Mouse (Mus musculus): ENCODE results near the gene Ptprg. TPM values are rescaled to one million over a fixed set of nuclear protein-coding genes. Genes with fewer than 3 reads are reported as not detected.

Ptprg gene
- polyA plus RNA-seq, 1 experiment from 2014 or later: 48.0 TPM

- H3K4me1 ChIP-seq (replicated peaks; ENCODE audit: control insufficient read depth, insufficient read depth, low read length): peaks cover 9% of the 10 kb centered on the region; the same call in 1 of the 2 replicates
- ATAC-seq (replicated peaks; ENCODE audit: low FRiP score) (no peak), DNase-seq (ENCODE audit: low spot score) (no peak)
- H3K4me3 ChIP-seq (ENCODE audit: low read depth, low read length): no peak overlapping the region
- H3K27me3 ChIP-seq (ENCODE audit: control insufficient read depth, insufficient read depth, low read length): no peaks in the 10 kb centered on the region
- no peaks in the 10 kb centered on the region for H3K36me3 ChIP-seq (ENCODE audit: control insufficient read depth, insufficient read depth, low read length)
- no peak overlapping the region for H3K9ac ChIP-seq (ENCODE audit: low read length)
- no peaks in the 10 kb centered on the region for H3K9me3 ChIP-seq (ENCODE audit: control insufficient read depth, low read length)
- H3K4me2 ChIP-seq (ENCODE audit: low read depth, low read length, severe bottlenecking): no peak overlapping the region
- 84% methylated on average over 6 of the region's 6 CpGs for WGBS
- H3K27ac ChIP-seq (ENCODE audit: low read depth, low read length): no peak overlapping the region
Measured at GRCm38 (mm10) chr14:11618140-11618705, 64.9 kb downstream of the Ptprg start.

GRCm38 (mm10) chr14:11619606-11620005 is 66.3 kb downstream of the Ptprg start:
- H3K4me1 ChIP-seq (replicated peaks; ENCODE audit: control insufficient read depth, insufficient read depth, low read length): peaks cover 9% of the 10 kb centered on the region; the same call in 1 of the 2 replicates
- WGBS: 89% methylated on average over 7 of the region's 7 CpGs
- H3K36me3 ChIP-seq (ENCODE audit: control insufficient read depth, insufficient read depth, low read length): no peaks in the 10 kb centered on the region
- H3K27me3 ChIP-seq (ENCODE audit: control insufficient read depth, insufficient read depth, low read length): no peaks in the 10 kb centered on the region
- H3K9ac ChIP-seq (ENCODE audit: low read length): no peak overlapping the region
- H3K4me3 ChIP-seq (ENCODE audit: low read depth, low read length): no peak overlapping the region
- no peak for DNase-seq (ENCODE audit: low spot score)
- ATAC-seq (replicated peaks; ENCODE audit: low FRiP score): no peak
- no peak overlapping the region for H3K4me2 ChIP-seq (ENCODE audit: low read depth, low read length, severe bottlenecking)
- H3K9me3 ChIP-seq (ENCODE audit: control insufficient read depth, low read length): no peaks in the 10 kb centered on the region
- H3K27ac ChIP-seq (ENCODE audit: low read depth, low read length): no peak overlapping the region

- H3K4me2 ChIP-seq (ENCODE audit: low read depth, low read length, severe bottlenecking): no peak overlapping the region
- no peak overlapping the region for H3K27ac ChIP-seq (ENCODE audit: low read depth, low read length)
- DNase-seq (ENCODE audit: low spot score): no peak
- no peak overlapping the region for H3K4me3 ChIP-seq (ENCODE audit: low read depth, low read length)
- H3K4me1 ChIP-seq (replicated peaks; ENCODE audit: control insufficient read depth, insufficient read depth, low read length): peaks cover 9% of the 10 kb centered on the region; the same call in 1 of the 2 replicates
- H3K27me3 ChIP-seq (ENCODE audit: control insufficient read depth, insufficient read depth, low read length): no peaks in the 10 kb centered on the region
- ATAC-seq (replicated peaks; ENCODE audit: low FRiP score): no peak
- no peaks in the 10 kb centered on the region for H3K36me3 ChIP-seq (ENCODE audit: control insufficient read depth, insufficient read depth, low read length)
- WGBS: 71% methylated on average over 6 of the region's 6 CpGs
- H3K9ac ChIP-seq (ENCODE audit: low read length): no peak overlapping the region
- no peaks in the 10 kb centered on the region for H3K9me3 ChIP-seq (ENCODE audit: control insufficient read depth, low read length)
Measured at GRCm38 (mm10) chr14:11620314-11620713, 67.0 kb downstream of the Ptprg start.

- Histone ChIP-seq H3K36me3 (ENCODE audit: control insufficient read depth, insufficient read depth, low read length) (no peaks in the 10 kb centered on the region), H3K4me1 (replicated peaks; ENCODE audit: control insufficient read depth, insufficient read depth, low read length) (peaks cover 9% of the 10 kb centered on the region; the same call in 1 of the 2 replicates), H3K4me3 (ENCODE audit: low read depth, low read length) (no peak overlapping the region), H3K27ac (ENCODE audit: low read depth, low read length) (no peak overlapping the region), H3K9ac (ENCODE audit: low read length) (no peak overlapping the region), H3K9me3 (ENCODE audit: control insufficient read depth, low read length) (no peaks in the 10 kb centered on the region), H3K4me2 (ENCODE audit: low read depth, low read length, severe bottlenecking) (no peak overlapping the region), H3K27me3 (ENCODE audit: control insufficient read depth, insufficient read depth, low read length) (no peaks in the 10 kb centered on the region)
- ATAC-seq (replicated peaks; ENCODE audit: low FRiP score): 0 out of 2 replicates have a peak, but pooled peaks have one; percentile 39
- DNase-seq (ENCODE audit: low spot score): no peak
- 26% methylated on average over 10 of the region's 10 CpGs for WGBS
Measured at GRCm38 (mm10) chr14:11620962-11621568, 67.7 kb downstream of the Ptprg start.

- H3K27me3 ChIP-seq (ENCODE audit: control insufficient read depth, insufficient read depth, low read length): no peaks in the 10 kb centered on the region
- no peak overlapping the region for H3K4me3 ChIP-seq (ENCODE audit: low read depth, low read length)
- DNase-seq (ENCODE audit: low spot score) (no peak), ATAC-seq (replicated peaks; ENCODE audit: low FRiP score) (no peak)
- H3K9ac ChIP-seq (ENCODE audit: low read length): no peak overlapping the region
- peaks cover 9% of the 10 kb centered on the region; the same call in 1 of the 2 replicates for H3K4me1 ChIP-seq (replicated peaks; ENCODE audit: control insufficient read depth, insufficient read depth, low read length)
- H3K27ac ChIP-seq (ENCODE audit: low read depth, low read length): no peak overlapping the region
- H3K9me3 ChIP-seq (ENCODE audit: control insufficient read depth, low read length): no peaks in the 10 kb centered on the region
- H3K4me2 ChIP-seq (ENCODE audit: low read depth, low read length, severe bottlenecking): no peak overlapping the region
- H3K36me3 ChIP-seq (ENCODE audit: control insufficient read depth, insufficient read depth, low read length): no peaks in the 10 kb centered on the region
- 85% methylated on average over 4 of the region's 4 CpGs for WGBS
Measured at GRCm38 (mm10) chr14:11623576-11623975, 70.2 kb downstream of the Ptprg start.

GRCm38 (mm10) chr14:11630736-11631135 is 77.4 kb downstream of the Ptprg start:
- WGBS: 63% methylated on average over 2 of the region's 2 CpGs
- Histone ChIP-seq H3K4me3 (ENCODE audit: low read depth, low read length) (no peak overlapping the region), H3K9me3 (ENCODE audit: control insufficient read depth, low read length) (no peaks in the 10 kb centered on the region), H3K27ac (ENCODE audit: low read depth, low read length) (no peak overlapping the region), H3K27me3 (ENCODE audit: control insufficient read depth, insufficient read depth, low read length) (no peaks in the 10 kb centered on the region), H3K4me1 (replicated peaks; ENCODE audit: control insufficient read depth, insufficient read depth, low read length) (no peaks in the 10 kb centered on the region), H3K36me3 (ENCODE audit: control insufficient read depth, insufficient read depth, low read length) (no peaks in the 10 kb centered on the region), H3K4me2 (ENCODE audit: low read depth, low read length, severe bottlenecking) (no peak overlapping the region), H3K9ac (ENCODE audit: low read length) (no peak overlapping the region)
- DNase-seq (ENCODE audit: low spot score) (no peak), ATAC-seq (replicated peaks; ENCODE audit: low FRiP score) (no peak)

GRCm38 (mm10) chr14:11631505-11631904 is 78.2 kb downstream of the Ptprg start:
- H3K9me3 ChIP-seq (ENCODE audit: control insufficient read depth, low read length): no peaks in the 10 kb centered on the region
- 93% methylated on average over 4 of the region's 4 CpGs for WGBS
- H3K4me1 ChIP-seq (replicated peaks; ENCODE audit: control insufficient read depth, insufficient read depth, low read length): no peaks in the 10 kb centered on the region
- no peak overlapping the region for H3K4me3 ChIP-seq (ENCODE audit: low read depth, low read length)
- DNase-seq (ENCODE audit: low spot score): no peak
- H3K27ac ChIP-seq (ENCODE audit: low read depth, low read length): no peak overlapping the region
- H3K4me2 ChIP-seq (ENCODE audit: low read depth, low read length, severe bottlenecking): no peak overlapping the region
- no peak overlapping the region for H3K9ac ChIP-seq (ENCODE audit: low read length)
- H3K36me3 ChIP-seq (ENCODE audit: control insufficient read depth, insufficient read depth, low read length): no peaks in the 10 kb centered on the region
- H3K27me3 ChIP-seq (ENCODE audit: control insufficient read depth, insufficient read depth, low read length): no peaks in the 10 kb centered on the region
- ATAC-seq (replicated peaks; ENCODE audit: low FRiP score): no peak

- Histone ChIP-seq H3K4me2 (ENCODE audit: low read depth, low read length, severe bottlenecking) (no peak overlapping the region), H3K4me3 (ENCODE audit: low read depth, low read length) (no peak overlapping the region), H3K27me3 (ENCODE audit: control insufficient read depth, insufficient read depth, low read length) (no peaks in the 10 kb centered on the region), H3K9ac (ENCODE audit: low read length) (no peak overlapping the region), H3K4me1 (replicated peaks; ENCODE audit: control insufficient read depth, insufficient read depth, low read length) (no peaks in the 10 kb centered on the region), H3K36me3 (ENCODE audit: control insufficient read depth, insufficient read depth, low read length) (no peaks in the 10 kb centered on the region), H3K9me3 (ENCODE audit: control insufficient read depth, low read length) (no peaks in the 10 kb centered on the region), H3K27ac (ENCODE audit: low read depth, low read length) (no peak overlapping the region)
- WGBS: 81% methylated on average over 7 of the region's 7 CpGs
- ATAC-seq (replicated peaks; ENCODE audit: low FRiP score) (no peak), DNase-seq (ENCODE audit: low spot score) (no peak)
Measured at GRCm38 (mm10) chr14:11637673-11638072, 84.3 kb downstream of the Ptprg start.

- Histone ChIP-seq H3K36me3 (ENCODE audit: control insufficient read depth, insufficient read depth, low read length) (no peaks in the 10 kb centered on the region), H3K9me3 (ENCODE audit: control insufficient read depth, low read length) (no peaks in the 10 kb centered on the region), H3K4me2 (ENCODE audit: low read depth, low read length, severe bottlenecking) (no peak overlapping the region), H3K9ac (ENCODE audit: low read length) (no peak overlapping the region), H3K4me3 (ENCODE audit: low read depth, low read length) (no peak overlapping the region), H3K4me1 (replicated peaks; ENCODE audit: control insufficient read depth, insufficient read depth, low read length) (no peaks in the 10 kb centered on the region), H3K27ac (ENCODE audit: low read depth, low read length) (no peak overlapping the region), H3K27me3 (ENCODE audit: control insufficient read depth, insufficient read depth, low read length) (no peaks in the 10 kb centered on the region)
- no peak for ATAC-seq (replicated peaks; ENCODE audit: low FRiP score)
- DNase-seq (ENCODE audit: low spot score): no peak
- WGBS: 94% methylated on average over 5 of the region's 5 CpGs
Measured at GRCm38 (mm10) chr14:11639366-11639765, 86.0 kb downstream of the Ptprg start.
